Mouse (Mus musculus) limb, embryonic 15.5 days (tissue): Measurements from ENCODE around the gene Slc17a8. TPM values are rescaled to one million over a fixed set of nuclear protein-coding genes. Genes with fewer than 3 reads are reported as not detected.

ENCODE experiments used
- ATAC-seq: fragments of 200-750 bp; cut with Nextera tagmentation; 2 replicates; pipeline ENCODE4 v1.8.0; 2017; ENCODE audit warnings: low read depth, moderate TSS enrichment; ENCODE audit not compliant: insufficient number of reproducible peaks, low FRiP score, low TSS enrichment
- H3K27ac ChIP-seq: fragments of 300-500 bp; sonication (generic); 2 replicates; pipeline ENCODE4 v1.5.1; 2015; ENCODE audit warnings: moderate library complexity, mild to moderate bottlenecking, inconsistent platforms
- H3K27me3 ChIP-seq: fragments of 300-500 bp; sonication (generic); 2 replicates; pipeline ENCODE4 v1.6.1; 2015; ENCODE audit warnings: inconsistent platforms
- H3K36me3 ChIP-seq: fragments of 300-500 bp; sonication (generic); 2 replicates; pipeline ENCODE4 v1.6.1; 2015; ENCODE audit warnings: inconsistent platforms
- H3K4me1 ChIP-seq: fragments of 300-500 bp; sonication (generic); 2 replicates; pipeline ENCODE4 v1.6.1; 2015; ENCODE audit warnings: inconsistent platforms
- H3K4me2 ChIP-seq: fragments of 300-500 bp; sonication (generic); 2 replicates; pipeline ENCODE4 v1.6.1; 2015; ENCODE audit warnings: mild to moderate bottlenecking, inconsistent platforms
- H3K4me3 ChIP-seq: fragments of 300-500 bp; sonication (generic); 2 replicates; pipeline ENCODE4 v1.5.1; 2015; ENCODE audit warnings: mild to moderate bottlenecking, inconsistent platforms
- H3K9ac ChIP-seq: fragments of 300-500 bp; sonication (generic); 2 replicates; pipeline ENCODE4 v1.6.1; 2015; ENCODE audit warnings: inconsistent platforms
- H3K9me3 ChIP-seq: fragments of 300-500 bp; sonication (generic); 2 replicates; pipeline ENCODE4 v1.6.1; 2016; ENCODE audit warnings: inconsistent platforms
- WGBS: fragments of 180-500 bp; shearing (Covaris S2); methylation state at CpG from one replicate; pipeline ENCODE4 v1.1.7; 2015; 5-methylcytosine and 5-hydroxymethylcytosine counted together
- polyA plus RNA-seq: library from polyadenylated mRNA; unstranded; fragments of >200 nt; fragmentation: Nextera tagmentation; extraction: Ambion mirVana; gene quantifications from 2 replicates; pipeline ENCODE4 v1.2.1, GENCODE M21; 2015

Slc17a8 gene
- polyA plus RNA-seq, 1 experiment from 2014 or later = 0.03 TPM

- no peaks in the 10 kb centered on the region for H3K36me3 ChIP-seq
- no peaks in the 10 kb centered on the region; the same call in 1 of the 2 replicates for H3K4me1 ChIP-seq
- H3K27ac ChIP-seq = no peak overlapping the region
- H3K4me2 ChIP-seq = no peak overlapping the region
- ATAC-seq = no peak
- 84% methylated on average over 4 of the region's 4 CpGs for WGBS
- H3K4me3 ChIP-seq = no peak overlapping the region
- H3K9me3 ChIP-seq = no peaks in the 10 kb centered on the region
- H3K9ac ChIP-seq = no peak overlapping the region
- no peaks in the 10 kb centered on the region for H3K27me3 ChIP-seq
Observed at GRCm38 (mm10) chr10:89633121-89633520, 12.1 kb upstream of the Slc17a8 start.

- no peaks in the 10 kb centered on the region; the same call in 1 of the 2 replicates for H3K4me1 ChIP-seq
- H3K9ac ChIP-seq = no peak overlapping the region
- no peaks in the 10 kb centered on the region for H3K36me3 ChIP-seq
- WGBS = 63% methylated on average over 5 of the region's 5 CpGs
- no peaks in the 10 kb centered on the region for H3K27me3 ChIP-seq
- ATAC-seq = no peak
- H3K4me3 ChIP-seq = no peak overlapping the region
- H3K9me3 ChIP-seq = no peaks in the 10 kb centered on the region
- H3K27ac ChIP-seq = no peak overlapping the region
- no peak overlapping the region for H3K4me2 ChIP-seq
Observed at GRCm38 (mm10) chr10:89631831-89632230, 10.8 kb upstream of the Slc17a8 start.

- no peaks in the 10 kb centered on the region; the same call in 1 of the 2 replicates for H3K4me1 ChIP-seq
- 100% methylated on average over 1 of the region's 1 CpGs for WGBS
- H3K36me3 ChIP-seq = no peaks in the 10 kb centered on the region
- no peak for ATAC-seq
- no peak overlapping the region for H3K4me3 ChIP-seq
- no peak overlapping the region for H3K9ac ChIP-seq
- H3K9me3 ChIP-seq = no peaks in the 10 kb centered on the region
- no peaks in the 10 kb centered on the region for H3K27me3 ChIP-seq
- H3K4me2 ChIP-seq = no peak overlapping the region
- H3K27ac ChIP-seq = no peak overlapping the region
Observed at GRCm38 (mm10) chr10:89630564-89630963, 9.5 kb upstream of the Slc17a8 start.

- Histone ChIP-seq H3K27ac (no peak overlapping the region), H3K4me2 (no peak overlapping the region), H3K4me3 (no peak overlapping the region), H3K9ac (no peak overlapping the region), H3K27me3 (no peaks in the 10 kb centered on the region), H3K36me3 (no peaks in the 10 kb centered on the region), H3K9me3 (no peaks in the 10 kb centered on the region), H3K4me1 (no peaks in the 10 kb centered on the region; the same call in 1 of the 2 replicates)
- no peak for ATAC-seq
- WGBS = 29% methylated on average over 3 of the region's 3 CpGs
Observed at GRCm38 (mm10) chr10:89630052-89630451, 9.0 kb upstream of the Slc17a8 start.

GRCm38 (mm10) chr10:89626714-89627113 lies 5.7 kb upstream of the Slc17a8 start:
- Histone ChIP-seq H3K9ac (no peak overlapping the region), H3K36me3 (no peaks in the 10 kb centered on the region), H3K27me3 (no peaks in the 10 kb centered on the region), H3K9me3 (no peaks in the 10 kb centered on the region), H3K4me2 (no peak overlapping the region), H3K27ac (no peak overlapping the region), H3K4me1 (no peaks in the 10 kb centered on the region), H3K4me3 (no peak overlapping the region)
- whole genome bisulfite sequencing = 78% methylated on average over 2 of the region's 2 CpGs
- ATAC-seq = no peak

- Histone ChIP-seq H3K27me3 (0 out of 2 replicates have a peak, but pooled peaks cover 4% of the 10 kb centered on the region), H3K36me3 (no peaks in the 10 kb centered on the region), H3K4me1 (no peaks in the 10 kb centered on the region), H3K4me3 (no peak overlapping the region), H3K9ac (no peak overlapping the region), H3K9me3 (no peaks in the 10 kb centered on the region), H3K4me2 (no peak overlapping the region), H3K27ac (no peak overlapping the region)
- WGBS = 87% methylated on average over 2 of the region's 2 CpGs
- ATAC-seq = no peak
Observed at GRCm38 (mm10) chr10:89624196-89624595, 3.1 kb upstream of the Slc17a8 start.

GRCm38 (mm10) chr10:89599311-89599710 lies 21.7 kb downstream of the Slc17a8 start:
- ATAC-seq = no peak
- WGBS = 65% methylated on average over 5 of the region's 5 CpGs
- Histone ChIP-seq H3K9me3 (no peaks in the 10 kb centered on the region), H3K9ac (no peak overlapping the region), H3K36me3 (no peaks in the 10 kb centered on the region), H3K4me2 (no peak overlapping the region), H3K4me1 (no peaks in the 10 kb centered on the region), H3K27ac (no peak overlapping the region), H3K27me3 (no peaks in the 10 kb centered on the region), H3K4me3 (no peak overlapping the region)

GRCm38 (mm10) chr10:89597275-89597674 lies 23.8 kb downstream of the Slc17a8 start:
- H3K27me3 ChIP-seq = no peaks in the 10 kb centered on the region
- no peak overlapping the region for H3K4me2 ChIP-seq
- H3K27ac ChIP-seq = no peak overlapping the region
- no peak overlapping the region for H3K9ac ChIP-seq
- WGBS = 80% methylated on average over 4 of the region's 4 CpGs
- H3K4me1 ChIP-seq = no peaks in the 10 kb centered on the region
- H3K36me3 ChIP-seq = no peaks in the 10 kb centered on the region
- no peak overlapping the region for H3K4me3 ChIP-seq
- no peaks in the 10 kb centered on the region for H3K9me3 ChIP-seq
- no peak for ATAC-seq

GRCm38 (mm10) chr10:89595935-89596334 lies 25.1 kb downstream of the Slc17a8 start:
- no peak overlapping the region for H3K4me3 ChIP-seq
- H3K4me2 ChIP-seq = no peak overlapping the region
- no peak for ATAC-seq
- no peaks in the 10 kb centered on the region for H3K36me3 ChIP-seq
- H3K9ac ChIP-seq = no peak overlapping the region
- WGBS = 75% methylated on average over 5 of the region's 5 CpGs
- no peaks in the 10 kb centered on the region for H3K4me1 ChIP-seq
- no peaks in the 10 kb centered on the region for H3K9me3 ChIP-seq
- no peaks in the 10 kb centered on the region for H3K27me3 ChIP-seq
- no peak overlapping the region for H3K27ac ChIP-seq

- Histone ChIP-seq H3K9ac (no peak overlapping the region), H3K9me3 (no peaks in the 10 kb centered on the region), H3K36me3 (no peaks in the 10 kb centered on the region), H3K4me1 (no peaks in the 10 kb centered on the region), H3K27ac (no peak overlapping the region), H3K4me2 (no peak overlapping the region), H3K4me3 (no peak overlapping the region), H3K27me3 (no peaks in the 10 kb centered on the region)
- ATAC-seq = no peak
- 62% methylated on average over 1 of the region's 1 CpGs for WGBS
Observed at GRCm38 (mm10) chr10:89595514-89595913, 25.5 kb downstream of the Slc17a8 start.

GRCm38 (mm10) chr10:89594309-89594708 lies 26.7 kb downstream of the Slc17a8 start:
- Histone ChIP-seq H3K4me3 (no peak overlapping the region), H3K9ac (no peak overlapping the region), H3K4me2 (no peak overlapping the region), H3K36me3 (no peaks in the 10 kb centered on the region), H3K9me3 (no peaks in the 10 kb centered on the region), H3K27ac (no peak overlapping the region), H3K4me1 (no peaks in the 10 kb centered on the region), H3K27me3 (no peaks in the 10 kb centered on the region)
- no peak for ATAC-seq
- WGBS = 74% methylated on average over 4 of the region's 4 CpGs

GRCm38 (mm10) chr10:89592797-89593196 lies 28.3 kb downstream of the Slc17a8 start:
- Histone ChIP-seq H3K4me2 (no peak overlapping the region), H3K9me3 (no peaks in the 10 kb centered on the region), H3K27ac (no peak overlapping the region), H3K9ac (no peak overlapping the region), H3K36me3 (no peaks in the 10 kb centered on the region), H3K27me3 (no peaks in the 10 kb centered on the region), H3K4me3 (no peak overlapping the region), H3K4me1 (no peaks in the 10 kb centered on the region)
- ATAC-seq = no peak
- 57% methylated on average over 4 of the region's 4 CpGs for WGBS

GRCm38 (mm10) chr10:89589877-89590276 lies 31.2 kb downstream of the Slc17a8 start:
- WGBS = 74% methylated on average over 1 of the region's 1 CpGs

More at GRCm38 (mm10) chr10:89589877-89590276, 31.2 kb downstream of the Slc17a8 start:
- no peak for ATAC-seq
- H3K36me3 ChIP-seq = no peaks in the 10 kb centered on the region
- no peak overlapping the region for H3K27ac ChIP-seq
- no peak overlapping the region for H3K4me2 ChIP-seq
- no peaks in the 10 kb centered on the region for H3K27me3 ChIP-seq
- H3K9me3 ChIP-seq = no peaks in the 10 kb centered on the region
- no peak overlapping the region for H3K9ac ChIP-seq
- no peak overlapping the region for H3K4me3 ChIP-seq
- H3K4me1 ChIP-seq = no peaks in the 10 kb centered on the region
